Mouse (Mus musculus) liver, adult 2 months (tissue): Measurements from ENCODE around the gene Lcp2. TPM values are rescaled to one million over a fixed set of nuclear protein-coding genes. Genes with fewer than 3 reads are reported as not detected.

Experiments used
- DNase-seq: peaks from one replicate; pipeline ENCODE4 v3.0.0-alpha.2; 2011; ENCODE audit warnings: low read depth, low spot score; ENCODE audit errors: extremely low read depth
- H3K27ac ChIP-seq: fragments of 200-500 bp; replicated peaks from 2 replicates; pipeline ENCODE4 v1.5.1; 2012; ENCODE audit warnings: low read depth, mild to moderate bottlenecking, control low read depth, inconsistent platforms, low read length; ENCODE audit not compliant: insufficient read depth
- H3K27me3 ChIP-seq: fragments of 200-500 bp; 2 replicates; pipeline ENCODE4 v1.6.1; 2012; ENCODE audit warnings: mild to moderate bottlenecking, moderate library complexity, low read length, inconsistent platforms; ENCODE audit not compliant: control insufficient read depth, insufficient read depth
- H3K36me3 ChIP-seq: fragments of 200-500 bp; 2 replicates; pipeline ENCODE4 v1.6.1; 2012; ENCODE audit warnings: low read length, inconsistent platforms; ENCODE audit not compliant: control insufficient read depth, insufficient read depth
- H3K4me1 ChIP-seq: fragments of 200-500 bp; 2 replicates; pipeline ENCODE4 v1.6.1; 2011; ENCODE audit warnings: low read length; ENCODE audit not compliant: control insufficient read depth, insufficient read depth
- H3K4me3 ChIP-seq: fragments of 200-500 bp; 2 replicates; pipeline ENCODE4 v1.5.1; 2011; ENCODE audit warnings: low read depth, mild to moderate bottlenecking, control low read depth, low read length, moderate library complexity; ENCODE audit not compliant: insufficient read depth
- H3K79me2 ChIP-seq: fragments of 200-500 bp; 2 replicates; pipeline ENCODE4 v1.6.1; 2012; ENCODE audit warnings: inconsistent platforms, mild to moderate bottlenecking, low read length, moderate library complexity; ENCODE audit not compliant: control insufficient read depth, insufficient read depth
- H3K9ac ChIP-seq: fragments of 200-500 bp; 2 replicates; pipeline ENCODE4 v1.6.1; 2012; ENCODE audit warnings: low read depth, mild to moderate bottlenecking, control low read depth, inconsistent platforms, low read length
- CTCF ChIP-seq: fragments of 200-500 bp; IDR thresholded peaks from 2 replicates; pipeline ENCODE4 v1.5.1; 2011; ENCODE audit warnings: low read depth, low read length, control low read depth
- POLR2A ChIP-seq: fragments of 200-500 bp; IDR thresholded peaks from 2 replicates; pipeline ENCODE4 v1.6.1; 2011; ENCODE audit warnings: low read length, control low read depth; ENCODE audit not compliant: insufficient read depth; ENCODE audit errors: extremely low read depth
- WGBS: fragments of 180-500 bp; shearing (Covaris S2); methylation state at CpG from one replicate; pipeline ENCODE4 v1.1.7; 2018; 5-methylcytosine and 5-hydroxymethylcytosine counted together
- polyA plus RNA-seq: library from polyadenylated mRNA; depleted of rRNA; stranded (reverse); fragments of >200 nt; gene quantifications from 2 replicates; pipeline ENCODE4 v1.2.3, GENCODE M21; 2012
- total RNA-seq: library from RNA; depleted of rRNA; stranded (reverse); fragments of >200 nt; gene quantifications from 2 replicates; pipeline ENCODE4 v1.2.3, GENCODE M21; 2014

Lcp2 gene
- total and polyA plus RNA-seq, 2 experiments, result 2.3 to 2.9 TPM

DNA sequence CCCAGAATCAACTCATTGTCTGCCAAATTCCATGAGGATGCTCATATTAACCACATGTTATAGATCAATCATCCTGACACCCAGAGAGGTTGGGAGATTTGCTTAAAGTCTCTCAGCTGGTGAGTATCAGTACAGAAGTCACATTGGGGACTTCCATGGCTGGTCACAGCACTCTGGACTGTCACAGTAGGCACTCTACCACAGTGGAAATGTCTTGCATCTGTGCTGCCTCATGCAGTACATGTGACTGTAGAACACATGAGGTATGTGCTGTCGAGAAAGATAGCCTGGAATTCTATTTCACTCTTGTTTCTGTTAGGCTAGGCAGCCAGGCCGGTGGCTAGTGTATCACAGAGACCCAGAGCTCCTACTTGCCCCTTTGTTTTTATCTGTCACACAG, 11.9 kb upstream of the Lcp2 start:
- TF ChIP-seq CTCF (no peak), POLR2A (no peak)

GRCm38 (mm10) chr11:34035909-34036658, 10.6 kb upstream of the Lcp2 start:
- no peak overlapping the region for H3K9ac ChIP-seq
- no peak for DNase-seq
- 76% methylated on average over 5 of the region's 5 CpGs for WGBS

More for the DNA sequence above, 11.9 kb upstream of the Lcp2 start:
- no peak overlapping the region for H3K27ac ChIP-seq
- no peak overlapping the region for H3K9ac ChIP-seq
- no peaks in the 10 kb centered on the region for H3K79me2 ChIP-seq
- H3K27me3 ChIP-seq, result no peaks in the 10 kb centered on the region
- peaks cover 2% of the 10 kb centered on the region; the same call in 1 of the 2 replicates for H3K4me1 ChIP-seq
- no peak for DNase-seq
- no peaks in the 10 kb centered on the region for H3K36me3 ChIP-seq
- WGBS, result 63% methylated on average over 2 of the region's 2 CpGs
- H3K4me3 ChIP-seq, result no peak overlapping the region

DNA sequence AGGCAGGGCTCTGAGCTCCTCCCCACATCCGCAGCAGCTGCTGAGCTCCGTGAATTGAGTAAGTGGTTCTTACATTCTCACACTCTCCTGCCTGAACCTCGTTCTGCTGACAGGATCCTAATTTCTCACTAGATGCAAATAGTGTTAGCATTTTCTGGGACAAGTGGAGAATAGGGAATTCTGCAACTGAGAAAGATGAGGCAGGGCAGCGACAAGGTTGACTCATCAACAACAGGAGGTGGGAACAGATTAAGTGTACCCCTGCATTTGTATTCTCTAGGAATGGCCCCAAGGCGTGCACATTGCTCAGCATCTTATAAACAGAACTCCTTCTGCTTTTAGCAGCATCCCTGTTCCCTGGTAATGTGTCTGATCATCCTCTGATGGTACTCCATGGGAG, 6.7 kb upstream of the Lcp2 start:
- Histone ChIP-seq H3K27ac (no peak overlapping the region), H3K4me3 (no peak overlapping the region), H3K9ac (no peak overlapping the region), H3K4me1 (no peaks in the 10 kb centered on the region), H3K27me3 (no peaks in the 10 kb centered on the region), H3K79me2 (no peaks in the 10 kb centered on the region), H3K36me3 (no peaks in the 10 kb centered on the region)
- no peak for DNase-seq
- TF ChIP-seq POLR2A (no peak), CTCF (no peak)
- WGBS, result 79% methylated on average over 5 of the region's 5 CpGs

More at GRCm38 (mm10) chr11:34035909-34036658, 10.6 kb upstream of the Lcp2 start:
- Histone ChIP-seq H3K27me3 (no peaks in the 10 kb centered on the region), H3K4me1 (peaks cover 2% of the 10 kb centered on the region; the same call in 1 of the 2 replicates), H3K79me2 (no peaks in the 10 kb centered on the region), H3K27ac (no peak overlapping the region), H3K4me3 (no peak overlapping the region), H3K36me3 (no peaks in the 10 kb centered on the region)
- TF ChIP-seq POLR2A, result no peak
- no peak for TF ChIP-seq CTCF

GRCm38 (mm10) chr11:34042808-34043207, 3.9 kb upstream of the Lcp2 start:
- Histone ChIP-seq H3K4me1 (no peaks in the 10 kb centered on the region), H3K27ac (no peak overlapping the region), H3K36me3 (no peaks in the 10 kb centered on the region), H3K27me3 (no peaks in the 10 kb centered on the region), H3K79me2 (no peaks in the 10 kb centered on the region), H3K4me3 (no peak overlapping the region), H3K9ac (no peak overlapping the region)
- no peak for DNase-seq
- WGBS, result 59% methylated on average over 1 of the region's 1 CpGs
- no peak for TF ChIP-seq CTCF
- no peak for TF ChIP-seq POLR2A

GRCm38 (mm10) chr11:34047542-34047937, 820 bp downstream of the Lcp2 start:
- DNase-seq, result no peak
- Histone ChIP-seq H3K9ac (peak overlapping the region; percentile 79), H3K4me1 (no peaks in the 10 kb centered on the region), H3K4me3 (peak overlapping the region; percentile 57), H3K36me3 (no peaks in the 10 kb centered on the region; the same call in 1 of the 2 replicates), H3K79me2 (no peaks in the 10 kb centered on the region), H3K27ac (peak overlapping the region; percentile 89), H3K27me3 (no peaks in the 10 kb centered on the region)
- WGBS, result 72% methylated on average over 5 of the region's 5 CpGs
- TF ChIP-seq CTCF (no peak), POLR2A (no peak)
